15 mouse cellular contexts compared by ENCODE assay signal in the genomic region with DNA sequence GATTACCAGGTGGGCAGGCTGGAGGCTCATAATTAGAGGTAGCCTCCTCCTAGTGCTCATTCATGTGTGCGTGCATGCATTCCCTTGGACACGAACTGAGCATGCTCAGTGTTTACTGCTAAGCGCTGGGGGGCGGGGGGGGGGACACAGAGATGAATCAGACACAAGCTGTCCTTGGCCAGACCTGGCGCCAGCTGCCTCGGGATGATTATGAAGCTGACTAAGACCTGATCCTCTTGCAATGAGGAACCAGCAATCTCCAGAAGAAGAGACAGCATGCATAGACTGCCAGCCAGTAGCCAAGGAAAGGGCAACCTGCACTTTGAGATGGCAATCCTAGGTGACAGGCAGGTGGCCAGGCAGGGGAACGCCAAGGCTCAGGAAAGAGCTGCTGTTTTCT. TPM values are rescaled to one million over a fixed set of nuclear protein-coding genes. Genes with fewer than 3 reads are reported as not detected.
DNase-seq lines count a peak whose midpoint lies in the region; ATAC-seq and TF ChIP-seq lines count a peak whose summit lies in the region.
"Had no signal": no experiment of that assay in that cellular context is flagged by ENCODE, and none has a peak within 500 bp of the region (broad histone marks: within the 10 kb centered on the region; RNA-seq: fewer than 3 reads in every experiment).

No protein-coding gene starts in this region.

- no peak for TF ChIP-seq POLR2A in cerebellum, adult 2 months (IDR thresholded peaks at IDR 0.05; ENCODE audit: borderline replicate concordance, insufficient read depth, low read length)

- peaks cover 16% of the 10 kb centered on the region for H3K4me1 ChIP-seq in cerebellum, adult 2 months (ENCODE audit: control insufficient read depth, insufficient read depth, low read length)
- H3K4me1 ChIP-seq: liver, embryonic 13.5 days had no signal

- H3K27ac ChIP-seq in cerebellum, adult 2 months (ENCODE audit: insufficient read depth, low read length) = no peak overlapping the region
- H3K27ac ChIP-seq: heart, embryonic 13.5 days; hindbrain, embryonic 15.5 days; kidney, embryonic 15.5 days; liver, embryonic 13.5 days had no signal

- no peak for TF ChIP-seq CTCF in cerebellum, adult 2 months (IDR thresholded peaks at IDR 0.05; ENCODE audit: borderline replicate concordance, insufficient read depth, low read depth, low read length)

- DNase-seq in layer of hippocampus, adult 11-12 months (ENCODE audit: low spot score) = peak; percentile 54
- no peak for DNase-seq in layer of hippocampus, adult 9-10 months (ENCODE audit: low spot score)
- peak; percentile 61 for DNase-seq in adrenal gland, adult 8-10 months
- peak; percentile 57 to 80 for DNase-seq in cerebellum, adult 2 months
- peak; percentile 39 to 43 for DNase-seq in layer of hippocampus, postnatal 36 days
- no peak for DNase-seq in thymus, adult 18-20 months
- DNase-seq in thymus, postnatal 36 days = no peak
- DNase-seq: liver, embryonic 13.5 days; lung, postnatal 36 days had no signal

- H3K4me3 ChIP-seq in cerebellum, adult 2 months (replicated peaks; ENCODE audit: insufficient read depth, low read depth, low read length) = no peak overlapping the region
- H3K4me3 ChIP-seq: heart, embryonic 13.5 days; hindbrain, embryonic 15.5 days; kidney, embryonic 15.5 days; liver, embryonic 13.5 days had no signal

- no peak for ATAC-seq in megakaryocyte progenitor cell, adult 5-6 weeks (replicated peaks; ENCODE audit: poor library complexity)
- ATAC-seq: midbrain, embryonic 16.5 days had no signal

- 16% methylated on average over 7 of the region's 7 CpGs for WGBS in cerebellum, adult 2 months

- no peaks in the 10 kb centered on the region for H3K27me3 ChIP-seq in cerebellum, adult 2 months (ENCODE audit: control insufficient read depth, insufficient read depth, low read length)
- H3K27me3 ChIP-seq: heart, embryonic 13.5 days; hindbrain, embryonic 15.5 days; kidney, embryonic 15.5 days; liver, embryonic 13.5 days had no signal

RNA-seq across cellular contexts. Expression of a gene that starts 36.4 kb away (rescaled TPM):
- 1 to 10 TPM; 1.9 to 3.9 (median 2.5) TPM for total RNA-seq in adrenal gland, adult 8-10 months (2022)
- 10.6 and 13.8 TPM in 2 replicates for polyA plus RNA-seq in cerebellum, adult 2 months (2012; rRNA removed)
- 1 to 10 TPM; 3.9 to 4.0 TPM for total RNA-seq in layer of hippocampus, postnatal 36 days (2021)
- total RNA-seq in megakaryocyte progenitor cell, adult 5-6 weeks (2015) = not detected in 2 replicates
- not detected in 2 replicates for total RNA-seq in megakaryocyte progenitor cell, adult 5-6 weeks (2017)
- polyA plus RNA-seq: liver, embryonic 13.5 days; spleen, adult 2 months had no signal

Comparison
In these comparisons a context has a peak if more than half of its experiments do, and no peak if none do; other contexts are left out.
1. DNase-seq: peak in layer of hippocampus, adult 11-12 months (single experiment), adrenal gland, adult 8-10 months (single experiment), cerebellum, adult 2 months (2 of 2) and layer of hippocampus, postnatal 36 days (2 of 2); none in layer of hippocampus, adult 9-10 months (single experiment), thymus, adult 18-20 months (0 of 2) and thymus, postnatal 36 days (0 of 2).